Mouse (Mus musculus): ENCODE measurements around the gene E330021D16Rik.
"Not testable (repeated sequence)": the region's sequence is repeated elsewhere in the genome, so short reads cannot be mapped to it uniquely, and the experiment has no call there.

The E330021D16Rik gene

GRCm38 (mm10) chr6:136415133-136415775 is at the start of gene E330021D16Rik:
Gene E330021D16Rik (minus strand): TSS chr6:136415569.
- DNase-seq (ENCODE audit: low spot score) = no peak

DNA sequence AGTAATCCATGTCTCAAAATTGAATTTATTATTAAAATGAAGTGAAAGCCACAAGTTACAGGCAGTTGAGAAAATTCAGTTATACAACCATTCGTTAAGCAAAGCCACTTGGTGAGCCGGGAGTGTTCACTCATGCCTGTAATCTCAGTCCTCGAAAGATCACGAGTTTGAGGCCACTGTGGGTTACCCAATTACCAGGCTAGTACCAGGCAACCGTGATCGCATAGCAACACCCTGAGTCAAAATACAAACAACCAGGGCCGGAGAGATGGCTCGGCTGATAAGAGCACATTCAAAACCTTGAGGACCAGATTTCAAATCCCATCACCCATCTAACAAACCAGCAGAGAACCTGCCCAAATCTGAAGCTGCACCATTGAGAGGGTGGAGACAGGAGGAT is 49.7 kb upstream of the E330021D16Rik start:
- peak; percentile 11 for DNase-seq (ENCODE audit: low spot score)

DNA sequence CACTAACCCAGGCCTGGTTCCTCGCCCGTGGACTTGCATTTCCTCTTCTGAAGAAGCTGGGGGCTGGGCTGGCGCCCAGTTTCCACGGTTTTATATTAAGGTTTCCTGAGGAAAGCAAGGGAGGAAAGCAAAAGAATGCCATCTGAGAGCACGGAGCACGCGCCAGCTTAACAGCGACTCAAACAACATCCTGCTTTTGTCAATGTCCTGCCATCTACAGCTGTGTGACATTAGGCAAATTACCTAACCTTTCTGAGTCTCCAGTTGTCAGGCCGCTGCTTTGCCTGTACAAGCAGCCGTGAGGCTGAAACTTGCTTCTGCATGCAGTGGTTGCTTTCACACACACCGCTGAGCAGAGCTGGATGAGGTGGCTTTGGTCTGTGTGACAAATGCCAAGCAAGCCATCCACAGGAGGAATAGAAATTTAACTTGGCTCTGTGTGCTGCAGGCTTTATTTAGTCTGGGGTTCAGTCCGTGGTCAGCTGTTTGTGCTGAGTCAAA is 48.8 kb upstream of the E330021D16Rik start:
- no peak for DNase-seq (ENCODE audit: low spot score)

GRCm38 (mm10) chr6:136463491-136463890 is 48.1 kb upstream of the E330021D16Rik start:
- DNase-seq (ENCODE audit: low spot score) = no peak

DNA sequence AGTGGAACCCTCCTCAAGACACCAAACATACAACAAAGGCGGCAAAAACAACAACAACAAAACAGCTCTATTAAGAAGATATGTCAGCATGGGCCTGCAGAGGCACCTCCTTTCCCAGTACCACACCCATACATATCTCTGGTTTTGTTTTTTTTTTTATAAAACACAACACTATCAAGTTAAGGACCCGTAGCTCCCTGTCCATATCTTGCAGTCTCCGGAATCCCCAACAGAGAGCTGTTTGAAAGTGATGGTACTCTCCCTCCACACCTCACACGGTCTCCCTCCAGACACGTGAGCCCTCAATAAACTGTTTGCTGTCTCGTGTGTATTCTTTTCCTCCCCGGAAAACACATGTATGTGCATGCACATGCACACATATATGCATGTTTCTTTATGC is 43.8 kb upstream of the E330021D16Rik start:
- DNase-seq (ENCODE audit: low spot score) = no peak

DNA sequence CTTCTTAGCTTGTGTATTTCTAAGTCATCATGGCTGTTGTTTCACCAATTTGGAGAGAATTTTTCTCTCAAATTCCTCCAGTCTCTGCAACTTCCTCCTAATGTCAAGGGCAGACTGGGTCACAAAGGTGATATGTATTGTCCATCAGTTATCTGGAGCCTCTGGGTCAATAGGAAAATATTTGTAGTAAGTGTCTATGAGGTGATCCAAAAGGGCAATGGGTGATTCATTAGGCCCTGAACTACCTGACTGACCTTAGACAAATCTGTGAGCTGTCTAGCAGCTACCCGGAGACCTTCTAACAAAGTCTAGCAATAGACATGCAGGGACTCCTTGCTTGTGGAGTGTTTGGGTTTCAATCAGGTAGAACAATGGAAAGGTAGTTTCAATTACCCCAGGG is 40.9 kb upstream of the E330021D16Rik start:
- no peak for DNase-seq (ENCODE audit: low spot score)

DNA sequence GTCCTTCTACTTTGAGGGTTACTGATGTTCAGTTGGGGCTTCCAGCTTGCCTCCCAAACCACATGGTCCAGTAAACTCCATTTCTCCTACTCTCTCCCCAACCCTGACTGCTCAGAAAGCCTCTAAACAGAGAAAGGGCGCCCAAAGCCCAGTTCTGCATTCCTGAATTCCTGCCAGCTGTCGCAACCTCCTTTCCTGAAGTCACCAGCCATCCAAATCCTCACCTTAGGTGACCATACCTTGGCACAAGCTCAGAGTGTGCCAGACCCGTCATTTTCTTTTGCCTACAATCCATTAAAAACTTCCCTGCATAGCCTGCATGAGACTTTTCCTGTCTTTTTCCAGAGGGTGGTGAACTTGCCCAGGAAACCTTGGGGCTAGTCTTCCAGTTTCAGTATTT is 40.3 kb upstream of the E330021D16Rik start:
- DNase-seq (ENCODE audit: low spot score) = no peak

DNA sequence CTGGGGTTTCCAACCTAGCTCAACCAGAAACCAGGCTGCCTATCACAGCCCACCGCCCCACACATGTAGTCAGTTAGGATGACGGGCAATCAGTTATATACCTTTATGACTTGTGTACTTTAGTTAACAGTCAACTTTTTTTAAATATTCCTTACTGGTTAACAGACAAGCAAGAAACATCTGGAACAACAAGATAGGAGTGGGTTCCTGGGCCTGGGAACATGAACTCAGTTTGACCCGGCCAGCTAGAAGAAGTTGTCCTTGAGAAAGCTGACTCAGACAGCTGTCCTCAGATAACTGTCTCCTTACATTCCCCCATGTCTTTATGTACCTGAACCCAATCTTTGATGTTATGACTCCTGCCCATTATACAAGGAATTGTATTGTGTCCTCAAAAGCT is 37.3 kb upstream of the E330021D16Rik start:
- no peak for DNase-seq (ENCODE audit: low spot score)

DNA sequence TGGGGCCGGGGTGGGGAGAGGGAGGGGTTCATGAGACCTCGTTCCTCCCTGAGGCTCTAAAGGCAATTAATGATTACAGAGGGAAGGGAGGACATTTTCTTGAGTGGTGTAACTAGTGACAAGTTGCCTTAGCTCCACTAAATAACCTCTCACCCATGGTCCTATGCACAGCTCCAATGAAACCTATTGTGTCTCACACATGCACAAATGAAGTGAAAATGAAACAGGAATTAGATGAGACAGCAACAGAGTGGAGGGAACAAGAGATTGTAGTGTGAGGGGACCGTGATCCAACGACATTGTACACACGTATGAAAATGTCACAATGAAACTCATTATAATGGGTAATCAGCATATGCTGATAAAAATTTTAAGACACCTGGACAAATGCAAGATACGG is 35.5 kb upstream of the E330021D16Rik start:
- no peak for DNase-seq (ENCODE audit: low spot score)

- DNase-seq (ENCODE audit: low spot score) = no peak
Observed at GRCm38 (mm10) chr6:136449930-136450329, 34.6 kb upstream of the E330021D16Rik start.

DNA sequence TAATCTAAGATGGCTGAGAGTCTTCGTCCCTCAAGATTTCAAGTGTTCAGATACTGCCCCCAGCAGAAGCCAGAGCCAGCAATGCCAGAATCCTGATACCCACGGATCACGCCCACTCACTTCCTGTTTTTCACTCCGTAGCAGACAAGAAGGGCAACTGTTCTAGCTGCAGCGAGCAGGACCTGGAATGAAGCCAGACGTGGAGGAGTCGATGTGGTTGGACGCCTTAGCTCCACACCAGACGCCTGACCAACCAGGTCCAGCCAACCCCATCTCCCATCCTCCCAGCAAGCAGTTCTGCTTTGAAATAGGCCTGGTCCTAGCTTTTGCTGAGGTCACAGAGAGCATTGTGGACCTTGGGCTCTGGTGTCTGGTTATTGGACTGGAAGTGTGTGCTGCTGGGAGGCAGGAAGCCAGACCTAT is 33.9 kb upstream of the E330021D16Rik start:
- DNase-seq (ENCODE audit: low spot score) = no peak

DNA sequence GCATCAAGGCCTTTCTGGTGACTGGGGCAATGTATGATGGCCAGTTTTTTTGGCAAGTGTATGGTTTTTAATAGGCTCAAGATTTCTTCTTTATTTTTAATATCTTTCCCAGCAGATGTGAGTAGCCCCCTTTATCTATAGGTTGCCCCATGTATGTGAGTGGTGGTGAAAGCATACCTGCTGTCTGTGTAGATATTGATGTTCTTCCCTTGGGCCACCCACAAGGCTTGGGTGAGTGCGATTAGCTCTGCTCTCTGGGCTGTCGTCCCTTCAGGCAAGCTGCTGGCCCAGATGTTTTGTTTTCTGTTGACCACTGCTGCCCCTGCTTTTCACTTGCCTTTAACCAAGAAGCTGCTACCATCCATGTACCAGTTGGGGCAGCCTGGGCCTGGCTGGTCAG is 23.8 kb upstream of the E330021D16Rik start:
- not testable (repeated sequence) for DNase-seq (ENCODE audit: low spot score)

GRCm38 (mm10) chr6:136436151-136436550 is 20.8 kb upstream of the E330021D16Rik start:
- not testable (repeated sequence) for DNase-seq (ENCODE audit: low spot score)

- no peak for DNase-seq (ENCODE audit: low spot score)
Observed at GRCm38 (mm10) chr6:136433573-136433972, 18.2 kb upstream of the E330021D16Rik start.

DNA sequence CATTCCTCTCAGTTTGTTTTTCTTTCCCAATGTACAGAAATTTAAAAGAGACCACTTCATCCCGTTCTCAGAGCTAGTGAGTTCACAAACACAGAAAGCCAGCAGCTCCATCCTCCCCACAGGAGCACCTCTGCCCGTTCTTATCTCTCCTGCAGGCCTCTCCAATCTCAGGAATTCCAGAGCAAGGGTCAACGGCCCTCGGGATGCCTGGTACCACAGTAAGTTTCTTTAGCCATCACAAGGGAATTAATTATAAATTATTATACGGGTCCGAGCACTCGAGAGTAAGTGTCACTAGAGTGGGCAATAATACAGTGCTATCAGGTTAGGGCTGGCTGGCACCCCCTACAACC is 16.5 kb upstream of the E330021D16Rik start:
- DNase-seq (ENCODE audit: low spot score) = no peak

- DNase-seq (ENCODE audit: low spot score) = no peak
Observed at GRCm38 (mm10) chr6:136431169-136431895, 16.0 kb upstream of the E330021D16Rik start.

- no peak for DNase-seq (ENCODE audit: low spot score)
Observed at GRCm38 (mm10) chr6:136429441-136429840, 14.1 kb upstream of the E330021D16Rik start.

DNA sequence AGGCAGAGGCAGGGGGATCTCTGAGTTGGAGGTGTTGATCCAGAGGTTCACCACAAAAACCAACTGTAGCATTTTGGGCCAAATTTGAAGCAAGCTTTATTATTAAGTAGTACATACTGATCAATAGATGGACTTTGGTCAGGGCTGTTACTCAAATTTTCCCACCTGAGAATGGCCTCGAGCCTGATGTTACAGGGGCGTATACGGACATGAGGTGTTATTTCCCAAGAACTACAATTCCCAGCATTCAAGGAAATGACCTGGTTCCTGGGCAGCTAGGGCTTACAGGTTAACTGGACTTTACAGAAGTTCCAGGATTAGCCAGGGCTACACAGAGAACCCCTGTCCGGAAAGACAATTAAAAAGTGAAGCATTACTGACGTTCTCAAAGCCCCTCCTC is 13.0 kb upstream of the E330021D16Rik start:
- DNase-seq (ENCODE audit: low spot score) = no peak

DNA sequence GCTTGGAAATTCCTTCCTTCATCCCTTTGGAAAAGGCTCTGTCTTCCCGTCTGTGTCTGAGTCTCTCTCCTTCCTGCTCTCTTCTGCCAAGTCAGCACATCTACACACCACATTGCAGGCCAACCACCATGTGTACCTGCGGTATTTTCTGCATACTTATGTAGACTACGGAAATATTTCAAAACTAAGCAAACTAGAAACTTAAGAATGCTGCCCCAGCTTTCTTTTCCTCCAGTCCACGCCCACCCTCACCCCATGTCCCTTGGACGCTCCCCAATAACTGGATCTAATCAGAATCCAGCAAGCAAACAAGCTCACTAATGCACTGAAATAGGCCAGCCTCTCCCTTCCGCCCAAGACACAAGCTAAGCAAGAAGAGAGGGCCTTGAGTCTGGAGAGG is 11.9 kb upstream of the E330021D16Rik start:
- no peak for DNase-seq (ENCODE audit: low spot score)

DNA sequence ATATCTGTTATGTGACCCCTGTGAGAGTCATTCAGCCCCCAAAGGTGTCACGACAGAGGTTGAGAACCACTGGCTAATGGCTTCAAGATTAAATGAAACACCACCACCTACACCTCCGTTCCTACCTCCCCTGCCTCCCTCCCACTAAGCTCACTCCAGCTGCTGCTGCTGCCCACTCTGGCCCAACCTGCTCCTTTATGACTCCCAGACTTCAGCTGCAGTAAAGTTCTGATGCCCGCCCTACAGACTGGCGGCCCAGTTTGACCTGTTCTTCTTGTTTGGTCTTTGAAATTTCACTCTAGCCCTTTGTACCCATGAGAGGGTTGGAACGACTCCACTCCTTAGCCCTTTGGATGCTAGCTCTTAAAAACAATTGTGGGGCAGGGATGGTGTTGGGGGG is 10.6 kb upstream of the E330021D16Rik start:
- no peak for DNase-seq (ENCODE audit: low spot score)

- DNase-seq (ENCODE audit: low spot score) = no peak
Observed at GRCm38 (mm10) chr6:136424166-136424565, 8.8 kb upstream of the E330021D16Rik start.

DNA sequence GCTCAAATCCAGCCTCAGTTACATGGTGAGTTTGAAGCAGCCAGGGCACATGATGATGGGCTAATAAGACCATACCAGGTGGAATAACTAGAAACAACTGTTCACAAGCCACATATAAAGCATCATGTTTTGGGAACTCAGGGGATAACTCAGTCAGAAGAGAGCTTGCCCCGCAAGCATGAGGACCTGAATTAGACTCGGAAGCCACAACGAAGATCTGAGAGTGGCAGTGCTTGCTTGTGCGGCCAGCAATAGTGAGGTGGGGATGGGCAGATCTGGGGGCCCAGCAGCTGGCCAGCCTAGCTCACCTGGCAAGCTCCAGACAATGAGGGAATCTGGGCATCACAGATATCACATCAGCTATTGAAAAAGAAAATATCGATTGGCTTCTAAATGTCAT is 7.8 kb upstream of the E330021D16Rik start:
- no peak for DNase-seq (ENCODE audit: low spot score)

DNA sequence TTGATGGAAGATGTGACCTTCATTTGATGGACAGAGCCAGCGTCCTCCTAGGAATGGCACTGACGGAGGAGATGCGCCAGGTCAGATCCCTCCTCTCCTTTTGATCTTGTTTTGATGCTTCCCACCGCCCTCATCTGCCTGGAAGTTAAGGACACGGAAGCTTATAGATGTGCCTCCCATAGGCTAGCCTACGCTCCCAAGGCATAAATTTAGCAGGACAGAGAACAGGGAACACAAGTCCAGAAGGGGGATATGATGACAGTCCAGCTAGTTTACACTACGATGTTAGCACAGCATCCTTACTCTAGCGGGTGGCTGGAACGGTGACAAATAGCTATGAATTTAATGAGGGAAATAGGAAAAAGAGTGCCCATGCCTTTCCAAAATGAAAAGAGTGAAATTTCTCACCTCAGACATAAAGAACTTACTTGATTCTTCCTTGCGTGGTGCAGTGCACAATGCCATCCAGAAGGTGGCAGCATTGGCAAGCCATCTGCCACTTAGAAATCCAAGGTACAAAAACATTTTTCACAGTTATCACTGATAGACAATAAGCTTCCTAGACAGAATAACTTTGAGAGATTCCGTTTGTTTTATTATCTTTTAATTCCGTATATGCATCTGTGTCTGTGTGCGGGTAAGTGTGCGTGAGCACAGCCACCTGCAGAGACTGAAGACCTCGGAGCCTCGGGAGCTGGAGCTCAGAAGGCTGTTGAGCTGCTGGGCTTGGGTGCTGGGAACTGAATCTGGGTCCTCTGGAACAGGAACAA is 6.9 kb upstream of the E330021D16Rik start:
- DNase-seq (ENCODE audit: low spot score) = peak; percentile 78

Measured in retina, embryonic 14.5 days (tissue).